Mouse (Mus musculus) forebrain, embryonic 12.5 days (tissue): ENCODE data around the gene Smyd3. TPM values are rescaled to one million over a fixed set of nuclear protein-coding genes. Genes with fewer than 3 reads are reported as not detected.
"Not testable (repeated sequence)": the region's sequence is repeated elsewhere in the genome, so short reads cannot be mapped to it uniquely, and the experiment has no call there.

ENCODE experiments used
- ATAC-seq: fragments of 200-750 bp; cut with Nextera tagmentation; 2 replicates; pipeline ENCODE4 v1.8.0; 2017; ENCODE audit warnings: moderate TSS enrichment; ENCODE audit not compliant: low FRiP score
- H3K27ac ChIP-seq: fragments of 300-500 bp; sonication (generic); 2 replicates; pipeline ENCODE4 v1.5.1; 2016; ENCODE audit warnings: mild to moderate bottlenecking
- H3K27me3 ChIP-seq: fragments of 300-500 bp; sonication (generic); 2 replicates; pipeline ENCODE4 v1.6.1; 2016; ENCODE audit warnings: mild to moderate bottlenecking
- H3K36me3 ChIP-seq: fragments of 300-500 bp; sonication (generic); replicated peaks from 2 replicates; pipeline ENCODE4 v1.6.1; 2016; ENCODE audit warnings: mild to moderate bottlenecking
- H3K4me1 ChIP-seq: fragments of 300-500 bp; sonication (generic); 2 replicates; pipeline ENCODE4 v1.6.1; 2016
- H3K4me2 ChIP-seq: fragments of 300-500 bp; sonication (generic); 2 replicates; pipeline ENCODE4 v1.6.1; 2016; ENCODE audit warnings: mild to moderate bottlenecking, moderate library complexity
- H3K4me3 ChIP-seq: fragments of 300-500 bp; sonication (generic); replicated peaks from 2 replicates; pipeline ENCODE4 v1.5.1; 2016; ENCODE audit warnings: mild to moderate bottlenecking
- H3K9ac ChIP-seq: fragments of 300-500 bp; sonication (generic); 2 replicates; pipeline ENCODE4 v1.6.1; 2016; ENCODE audit warnings: mild to moderate bottlenecking
- H3K9me3 ChIP-seq: fragments of 300-500 bp; sonication (generic); 2 replicates; pipeline ENCODE4 v1.6.1; 2016
- WGBS: fragments of 180-500 bp; shearing (Covaris S2); methylation state at CpG from one replicate; pipeline ENCODE4 v1.1.7; 2016; 5-methylcytosine and 5-hydroxymethylcytosine counted together
- polyA plus RNA-seq: library from polyadenylated mRNA; unstranded; fragments of >200 nt; fragmentation: Nextera tagmentation; extraction: Ambion mirVana; gene quantifications from 2 replicates; pipeline ENCODE4 v1.2.1, GENCODE M21; 2016

The Smyd3 gene
- polyA plus RNA-seq, 1 experiment from 2014 or later = 13.5 TPM

DNA sequence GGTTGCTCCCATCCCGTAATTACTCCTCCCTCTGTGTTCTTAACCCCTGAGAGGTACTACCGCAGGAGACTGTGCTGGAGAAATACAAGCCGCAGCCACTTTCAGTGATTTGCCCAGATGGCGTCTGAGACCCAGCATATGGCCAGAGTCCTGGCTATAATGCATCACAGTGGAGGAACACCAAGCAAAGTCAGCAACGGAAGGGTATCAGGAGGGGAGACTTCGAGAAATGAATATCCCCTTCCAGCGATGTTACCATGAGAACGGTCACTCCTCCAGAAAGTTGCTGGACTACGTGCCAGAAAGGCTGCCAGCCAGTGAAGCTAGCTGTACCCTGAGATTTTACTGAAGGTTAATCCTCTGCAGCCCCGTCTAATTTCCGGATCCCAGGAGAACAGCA lies 325.1 kb downstream of the Smyd3 start:
- H3K4me2 ChIP-seq = no peak overlapping the region
- H3K9me3 ChIP-seq = no peaks in the 10 kb centered on the region
- H3K4me3 ChIP-seq = no peak overlapping the region
- ATAC-seq = no peak
- no peaks in the 10 kb centered on the region for H3K4me1 ChIP-seq
- WGBS = 93% methylated on average over 11 of the region's 11 CpGs
- no peak overlapping the region for H3K9ac ChIP-seq
- no peaks in the 10 kb centered on the region for H3K36me3 ChIP-seq
- H3K27ac ChIP-seq = no peak overlapping the region
- H3K27me3 ChIP-seq = no peaks in the 10 kb centered on the region

DNA sequence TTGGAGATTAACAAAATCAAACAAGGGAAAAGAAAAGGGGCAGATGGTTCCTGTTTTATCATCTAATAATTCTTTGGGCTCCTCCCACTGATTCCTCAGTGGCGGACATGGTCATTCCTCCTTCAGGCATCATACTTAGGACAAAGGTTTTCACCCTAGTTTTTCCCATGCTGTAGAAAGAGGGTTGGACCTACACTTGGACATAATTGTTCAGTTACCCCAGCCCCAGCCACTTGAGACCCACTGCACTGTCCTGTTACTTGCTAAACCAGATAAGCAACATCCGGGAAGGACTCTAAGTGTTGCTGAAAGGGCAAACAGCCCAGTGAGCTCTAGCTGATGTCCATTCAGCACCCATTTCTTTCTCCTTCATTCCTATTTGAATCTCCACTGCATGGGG lies 327.0 kb downstream of the Smyd3 start:
- 90% methylated on average over 2 of the region's 2 CpGs for WGBS
- Histone ChIP-seq H3K36me3 (no peaks in the 10 kb centered on the region), H3K4me3 (no peak overlapping the region), H3K9me3 (no peaks in the 10 kb centered on the region), H3K4me1 (no peaks in the 10 kb centered on the region), H3K27ac (no peak overlapping the region), H3K27me3 (no peaks in the 10 kb centered on the region), H3K9ac (no peak overlapping the region), H3K4me2 (no peak overlapping the region)
- ATAC-seq = no peak

DNA sequence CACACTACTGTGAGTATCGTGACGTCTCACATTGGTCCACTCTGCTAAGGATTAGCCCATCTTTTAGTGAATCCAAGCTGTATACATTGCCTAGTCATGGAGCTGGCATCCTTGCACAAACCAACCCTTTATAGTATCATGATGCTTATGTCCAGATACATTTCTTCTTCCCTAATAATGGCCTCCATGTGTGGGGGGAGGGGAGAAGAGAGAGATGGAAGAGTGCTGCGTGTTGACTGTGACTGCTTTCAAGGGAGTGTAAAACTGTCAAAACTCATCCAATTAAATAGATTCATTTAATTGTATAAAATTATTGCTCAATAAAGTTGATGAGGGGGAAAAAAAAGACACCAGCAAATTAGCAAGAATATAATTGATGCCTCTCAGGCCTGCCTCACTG lies 330.7 kb downstream of the Smyd3 start:
- H3K9ac ChIP-seq = no peak overlapping the region
- no peak overlapping the region for H3K27ac ChIP-seq
- H3K9me3 ChIP-seq = no peaks in the 10 kb centered on the region
- WGBS = 84% methylated on average over 3 of the region's 3 CpGs
- H3K36me3 ChIP-seq = no peaks in the 10 kb centered on the region
- H3K4me2 ChIP-seq = no peak overlapping the region
- no peaks in the 10 kb centered on the region for H3K27me3 ChIP-seq
- no peak for ATAC-seq
- H3K4me3 ChIP-seq = no peak overlapping the region
- H3K4me1 ChIP-seq = no peaks in the 10 kb centered on the region

DNA sequence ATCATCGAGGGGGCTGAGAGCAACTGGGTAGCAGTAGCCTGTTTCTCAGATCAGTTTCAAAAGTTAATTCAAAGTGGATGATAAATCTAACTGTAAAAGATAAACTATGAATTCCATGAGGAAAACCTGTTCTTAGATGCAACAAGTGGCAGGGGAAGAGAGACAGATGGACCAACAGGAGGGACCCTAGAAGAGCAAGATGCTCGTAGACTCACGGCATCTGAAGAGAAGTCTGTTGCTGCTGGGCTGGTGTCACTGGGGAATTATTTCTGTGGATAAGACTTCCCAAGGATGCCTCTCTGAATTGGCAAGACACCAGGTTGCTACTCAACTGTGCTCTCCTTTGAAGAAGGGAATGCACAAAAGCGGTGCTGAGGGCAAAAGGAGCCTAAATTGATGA lies 333.2 kb downstream of the Smyd3 start:
- 91% methylated on average over 4 of the region's 4 CpGs for WGBS
- ATAC-seq = no peak
- Histone ChIP-seq H3K9ac (no peak overlapping the region), H3K4me3 (no peak overlapping the region), H3K4me1 (no peaks in the 10 kb centered on the region), H3K27me3 (no peaks in the 10 kb centered on the region), H3K36me3 (no peaks in the 10 kb centered on the region), H3K27ac (no peak overlapping the region), H3K4me2 (no peak overlapping the region), H3K9me3 (no peaks in the 10 kb centered on the region)

DNA sequence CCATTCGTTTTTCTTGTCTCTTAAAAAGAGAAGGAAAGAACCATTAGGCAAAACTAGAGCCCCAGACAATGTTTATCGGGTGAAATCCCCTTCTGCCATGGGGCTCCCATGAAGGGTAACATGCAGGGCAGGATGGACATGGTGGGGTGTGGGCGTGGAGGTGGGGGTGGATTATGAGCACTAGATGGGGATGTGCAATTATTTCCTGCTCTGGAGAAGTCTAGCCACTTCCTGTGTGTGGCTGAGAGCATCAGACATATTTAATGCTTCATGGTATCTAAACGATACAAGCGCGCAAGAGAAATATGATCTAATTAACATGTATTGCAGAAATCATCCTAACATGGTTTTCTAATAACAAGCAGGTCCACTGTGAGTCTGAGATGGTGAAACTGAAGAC lies 334.3 kb downstream of the Smyd3 start:
- H3K9ac ChIP-seq = no peak overlapping the region
- H3K4me1 ChIP-seq = no peaks in the 10 kb centered on the region
- H3K4me2 ChIP-seq = no peak overlapping the region
- H3K36me3 ChIP-seq = no peaks in the 10 kb centered on the region
- no peak overlapping the region for H3K27ac ChIP-seq
- ATAC-seq = no peak
- no peaks in the 10 kb centered on the region for H3K27me3 ChIP-seq
- 78% methylated on average over 6 of the region's 6 CpGs for WGBS
- no peaks in the 10 kb centered on the region for H3K9me3 ChIP-seq
- no peak overlapping the region for H3K4me3 ChIP-seq

DNA sequence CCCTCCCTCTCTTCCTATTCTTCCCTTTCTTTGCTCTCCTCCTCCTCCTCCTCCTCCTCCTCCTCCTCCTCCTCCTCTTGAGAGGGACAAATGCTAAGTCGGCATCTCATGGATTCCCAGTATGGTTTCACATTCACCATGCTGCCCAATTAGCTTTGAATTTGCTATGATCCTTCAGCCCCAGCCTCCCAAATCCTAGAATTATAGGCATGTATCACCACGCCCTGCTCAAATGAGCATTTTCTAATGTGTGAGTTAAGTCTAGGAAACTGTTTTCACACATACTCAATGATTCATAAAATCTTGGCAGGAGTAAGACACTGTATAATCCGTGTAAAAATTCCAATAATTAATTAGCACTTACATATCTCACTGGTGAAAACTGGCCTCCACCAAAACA lies 337.3 kb downstream of the Smyd3 start:
- no peaks in the 10 kb centered on the region for H3K27me3 ChIP-seq
- no peaks in the 10 kb centered on the region for H3K9me3 ChIP-seq
- peaks cover 5% of the 10 kb centered on the region; the same call in 1 of the 2 replicates for H3K4me1 ChIP-seq
- no peak overlapping the region for H3K27ac ChIP-seq
- no peak overlapping the region for H3K4me2 ChIP-seq
- 60% methylated on average over 3 of the region's 3 CpGs for WGBS
- no peak overlapping the region for H3K9ac ChIP-seq
- no peak overlapping the region for H3K4me3 ChIP-seq
- ATAC-seq = no peak
- no peaks in the 10 kb centered on the region for H3K36me3 ChIP-seq

DNA sequence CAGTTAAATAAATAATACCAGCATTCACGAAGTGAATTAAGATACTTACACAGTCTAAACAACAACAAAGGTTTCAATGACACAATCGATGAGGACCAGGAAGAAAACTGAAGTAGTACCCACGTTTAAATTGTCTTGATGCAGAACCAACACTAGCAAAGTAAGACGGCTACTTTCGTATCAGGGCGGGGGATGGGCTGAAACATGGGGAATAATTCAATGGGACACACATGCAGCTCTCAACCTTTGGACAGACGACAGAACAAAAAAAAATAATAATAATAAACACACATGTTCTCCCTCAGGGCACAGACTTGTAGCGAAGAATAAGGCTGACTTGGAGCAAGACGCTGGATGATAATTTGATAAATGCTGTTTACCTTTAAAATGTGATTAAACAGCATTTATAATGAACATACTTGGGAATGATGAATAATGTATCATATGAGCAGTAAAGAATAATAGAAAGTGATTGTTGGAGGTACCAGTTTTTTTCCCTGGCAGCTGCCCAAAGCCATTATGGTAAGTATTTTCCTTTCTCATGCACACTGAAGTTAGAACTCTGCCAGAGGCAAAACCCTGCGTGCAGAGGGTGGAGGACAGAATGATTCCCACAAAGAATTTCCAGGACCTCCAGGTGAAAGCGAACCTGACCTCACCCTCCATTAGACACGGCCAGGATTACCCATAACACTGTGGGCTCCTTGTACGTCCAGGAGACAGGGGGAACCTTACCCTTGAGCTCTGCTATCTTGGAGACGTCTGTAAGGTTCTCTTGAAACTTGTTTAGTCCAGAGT lies 340.8 kb downstream of the Smyd3 start:
- H3K9ac ChIP-seq = no peak overlapping the region
- no peaks in the 10 kb centered on the region for H3K27me3 ChIP-seq
- no peak overlapping the region for H3K4me3 ChIP-seq
- no peak overlapping the region for H3K27ac ChIP-seq
- H3K36me3 ChIP-seq = no peaks in the 10 kb centered on the region
- no peak for ATAC-seq
- H3K4me1 ChIP-seq = peaks cover 11% of the 10 kb centered on the region; the same call in 1 of the 2 replicates
- no peaks in the 10 kb centered on the region for H3K9me3 ChIP-seq
- H3K4me2 ChIP-seq = no peak overlapping the region
- 69% methylated on average over 14 of the region's 14 CpGs for WGBS

DNA sequence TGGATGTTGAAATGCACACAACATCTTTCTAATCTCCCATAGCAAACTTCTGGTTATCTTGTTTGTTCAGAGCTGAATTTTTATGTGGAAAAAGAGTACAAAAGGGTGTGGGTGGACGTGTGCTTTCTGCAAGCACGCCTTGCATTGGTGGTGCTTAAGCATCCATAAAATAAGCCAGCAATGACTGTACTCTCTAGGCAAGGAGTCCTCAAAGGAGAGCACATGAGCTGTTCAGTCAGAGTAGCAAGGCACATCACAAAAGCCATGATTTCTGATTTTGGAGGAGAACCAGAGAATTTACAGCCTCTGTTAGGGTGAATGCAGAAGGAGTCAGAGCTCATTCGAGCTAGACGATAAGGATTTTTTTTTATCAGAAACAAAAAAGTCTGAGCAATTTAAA lies 343.6 kb downstream of the Smyd3 start:
- no peak overlapping the region for H3K4me2 ChIP-seq
- no peaks in the 10 kb centered on the region for H3K27me3 ChIP-seq
- no peak overlapping the region for H3K27ac ChIP-seq
- 65% methylated on average over 4 of the region's 4 CpGs for WGBS
- H3K9me3 ChIP-seq = no peaks in the 10 kb centered on the region
- ATAC-seq = no peak
- H3K4me1 ChIP-seq = peaks cover 11% of the 10 kb centered on the region; the same call in 1 of the 2 replicates
- no peak overlapping the region for H3K4me3 ChIP-seq
- H3K9ac ChIP-seq = no peak overlapping the region
- H3K36me3 ChIP-seq = no peaks in the 10 kb centered on the region

DNA sequence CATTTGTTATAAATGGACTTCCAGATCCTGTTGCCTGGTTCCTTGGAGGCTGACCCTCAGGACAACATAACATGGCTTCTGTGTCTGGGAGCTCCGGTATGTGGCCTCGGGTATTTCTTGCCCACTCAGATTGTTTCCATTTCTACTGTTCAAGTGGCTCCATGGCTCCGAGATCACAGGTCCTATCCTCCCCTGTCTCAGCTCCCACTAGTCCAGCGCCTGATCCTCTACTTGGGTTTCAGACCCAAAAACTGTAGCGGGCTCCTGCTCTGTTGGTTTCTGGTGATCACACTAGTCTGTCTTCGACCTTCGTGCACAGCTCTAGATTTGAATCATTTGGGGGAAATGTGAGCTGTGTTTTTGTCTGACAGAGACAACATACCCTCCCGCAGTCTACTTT lies 347.3 kb downstream of the Smyd3 start:
- Histone ChIP-seq H3K27me3 (no peaks in the 10 kb centered on the region), H3K4me2 (no peak overlapping the region), H3K9me3 (no peaks in the 10 kb centered on the region), H3K4me1 (peaks cover 6% of the 10 kb centered on the region; the same call in 1 of the 2 replicates), H3K9ac (no peak overlapping the region), H3K4me3 (no peak overlapping the region), H3K27ac (no peak overlapping the region), H3K36me3 (no peaks in the 10 kb centered on the region)
- 86% methylated on average over 8 of the region's 8 CpGs for WGBS
- ATAC-seq = no peak

DNA sequence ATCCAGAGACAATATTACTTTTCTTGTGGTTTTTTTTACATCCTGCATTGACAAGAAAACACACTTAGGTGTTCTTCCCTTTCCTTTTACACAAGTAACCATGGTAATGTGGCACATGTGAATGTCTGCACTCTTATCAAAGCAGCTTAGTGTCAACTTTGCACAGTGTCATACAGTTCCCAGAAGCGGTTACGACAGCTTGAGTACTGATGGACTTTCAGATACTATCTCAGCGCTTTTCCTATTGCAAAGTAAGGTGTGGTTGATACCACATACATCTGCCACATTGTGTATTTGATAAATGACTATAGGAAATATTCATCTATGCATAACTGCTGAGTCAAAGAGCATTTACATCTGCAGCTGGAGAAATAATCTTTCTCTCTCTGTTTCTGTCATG lies 348.1 kb downstream of the Smyd3 start:
- no peaks in the 10 kb centered on the region for H3K27me3 ChIP-seq
- no peak overlapping the region for H3K4me3 ChIP-seq
- no peak overlapping the region for H3K4me2 ChIP-seq
- no peak for ATAC-seq
- WGBS = 93% methylated on average over 3 of the region's 3 CpGs
- H3K36me3 ChIP-seq = no peaks in the 10 kb centered on the region
- no peak overlapping the region for H3K27ac ChIP-seq
- no peaks in the 10 kb centered on the region for H3K9me3 ChIP-seq
- no peak overlapping the region for H3K9ac ChIP-seq
- H3K4me1 ChIP-seq = peaks cover 6% of the 10 kb centered on the region; the same call in 1 of the 2 replicates

DNA sequence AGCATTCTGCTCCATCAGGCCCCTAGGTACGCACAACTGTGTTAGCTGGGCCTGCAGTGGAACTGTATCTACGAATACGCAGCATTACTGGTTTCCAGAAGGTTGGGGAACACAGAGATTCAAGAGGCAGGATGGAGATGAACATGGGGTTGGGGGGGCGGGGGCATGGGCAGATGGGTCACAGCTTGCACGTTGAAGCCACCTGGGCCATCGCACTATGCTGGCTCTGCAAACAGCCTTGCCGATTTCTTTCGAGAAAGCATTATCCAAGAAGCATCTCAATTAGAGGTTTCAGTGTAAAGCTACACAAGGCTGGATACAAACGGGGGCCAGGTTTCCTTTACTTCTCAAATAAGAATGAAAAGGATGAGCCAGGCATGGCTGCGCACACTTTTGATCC lies 348.7 kb downstream of the Smyd3 start:
- Histone ChIP-seq H3K9me3 (no peaks in the 10 kb centered on the region), H3K36me3 (no peaks in the 10 kb centered on the region), H3K9ac (no peak overlapping the region), H3K4me2 (no peak overlapping the region), H3K4me3 (no peak overlapping the region), H3K27ac (no peak overlapping the region), H3K27me3 (peaks cover 3% of the 10 kb centered on the region; the same call in 1 of the 2 replicates), H3K4me1 (peaks cover under 1% of the 10 kb centered on the region; the same call in 1 of the 2 replicates)
- WGBS = 92% methylated on average over 10 of the region's 10 CpGs
- ATAC-seq = no peak

DNA sequence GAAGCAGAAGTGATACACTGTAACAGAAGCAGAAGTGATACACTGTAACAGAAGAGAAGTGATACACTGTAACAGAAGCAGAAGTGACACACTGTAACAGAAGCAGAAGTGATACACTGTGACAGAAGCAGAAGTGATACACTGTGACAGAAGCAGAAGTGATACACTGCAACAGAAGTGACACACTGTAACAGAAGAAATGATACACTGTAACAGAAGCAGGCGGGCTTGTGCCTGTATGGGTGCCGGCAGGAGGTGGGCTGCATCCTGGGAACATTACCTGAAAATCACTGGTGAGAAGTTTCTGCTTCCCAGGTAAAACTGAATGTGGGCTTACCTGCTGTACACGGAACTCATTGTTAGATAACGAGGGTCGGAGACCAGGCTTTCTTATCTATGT lies 353.6 kb downstream of the Smyd3 start:
- H3K36me3 ChIP-seq, H3K9me3 ChIP-seq, H3K27me3 ChIP-seq, H3K27ac ChIP-seq, H3K4me3 ChIP-seq, H3K4me2 ChIP-seq, ATAC-seq, H3K9ac ChIP-seq: not testable (repeated sequence)
- peaks cover 20% of the 10 kb centered on the region for H3K4me1 ChIP-seq
- 85% methylated on average over 5 of the region's 5 CpGs for WGBS

DNA sequence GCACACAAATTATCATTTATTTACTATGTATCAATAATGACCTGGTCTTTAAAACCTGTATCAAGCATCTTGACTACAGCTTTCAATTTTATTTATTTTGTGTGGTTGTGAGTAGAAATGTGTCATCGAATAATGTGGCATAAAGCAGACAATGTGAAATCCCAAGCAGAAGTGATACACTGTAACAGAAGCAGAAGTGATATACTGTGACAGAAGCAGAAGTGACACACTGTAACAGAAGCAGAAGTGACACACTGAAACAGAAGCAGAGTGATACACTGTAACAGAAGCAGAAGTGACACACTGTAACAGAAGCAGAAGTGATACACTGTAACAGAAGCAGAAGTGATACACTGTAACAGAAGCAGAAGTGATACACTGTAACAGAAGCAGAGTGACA lies 355.1 kb downstream of the Smyd3 start:
- H3K4me1 ChIP-seq = peaks cover 20% of the 10 kb centered on the region
- not testable (repeated sequence) for ATAC-seq, H3K27me3 ChIP-seq, H3K4me2 ChIP-seq, H3K36me3 ChIP-seq, H3K9ac ChIP-seq, H3K27ac ChIP-seq, H3K9me3 ChIP-seq, H3K4me3 ChIP-seq
- 97% methylated on average over 1 of the region's 1 CpGs for WGBS
